Mouse (Mus musculus) embryonic facial prominence, embryonic 11.5 days (tissue): ENCODE results near the gene Col4a6. TPM values are rescaled to one million over a fixed set of nuclear protein-coding genes. Genes with fewer than 3 reads are reported as not detected.

Experiments
- ATAC-seq: fragments of 200-750 bp; cut with Nextera tagmentation; replicated peaks from 2 replicates; pipeline ENCODE4 v1.8.0; 2017; ENCODE audit warnings: low read depth; ENCODE audit not compliant: insufficient number of reproducible peaks, low FRiP score, low TSS enrichment
- DNase-seq: peaks from one replicate; pipeline ENCODE4 v3.0.0-alpha.2; 2015; ENCODE audit warnings: low spot score
- H3K27ac ChIP-seq: fragments of 300-500 bp; sonication (generic); replicated peaks from 2 replicates; pipeline ENCODE4 v1.5.1; 2014; ENCODE audit warnings: mild to moderate bottlenecking, low read depth, low read length, control low read depth
- H3K27me3 ChIP-seq: fragments of 300-500 bp; sonication (generic); 2 replicates; pipeline ENCODE4 v1.6.1; 2014; ENCODE audit warnings: mild to moderate bottlenecking, low read length, moderate library complexity, mixed read lengths; ENCODE audit not compliant: control insufficient read depth, insufficient read depth
- H3K36me3 ChIP-seq: fragments of 300-500 bp; sonication (generic); replicated peaks from 2 replicates; pipeline ENCODE4 v1.6.1; 2014; ENCODE audit warnings: low read depth, mild to moderate bottlenecking, low read length, moderate library complexity, mixed read lengths; ENCODE audit not compliant: control insufficient read depth, insufficient read depth
- H3K4me1 ChIP-seq: fragments of 300-500 bp; sonication (generic); 2 replicates; pipeline ENCODE4 v1.6.1; 2014; ENCODE audit warnings: low read length, mixed read lengths; ENCODE audit not compliant: control insufficient read depth, insufficient read depth
- H3K4me2 ChIP-seq: fragments of 300-500 bp; sonication (generic); 2 replicates; pipeline ENCODE4 v1.6.1; 2014; ENCODE audit warnings: low read depth, mild to moderate bottlenecking, control low read depth, low read length, moderate library complexity
- H3K4me3 ChIP-seq: fragments of 300-500 bp; sonication (generic); 2 replicates; pipeline ENCODE4 v1.5.1; 2014; ENCODE audit warnings: low read depth, low read length, control low read depth
- H3K9ac ChIP-seq: fragments of 300-500 bp; sonication (generic); replicated peaks from 2 replicates; pipeline ENCODE4 v1.6.1; 2014; ENCODE audit warnings: mild to moderate bottlenecking, control low read depth, low read length
- H3K9me3 ChIP-seq: fragments of 300-500 bp; sonication (generic); replicated peaks from 2 replicates; pipeline ENCODE4 v1.6.1; 2016; ENCODE audit warnings: mild to moderate bottlenecking, low read length, inconsistent platforms, mixed read lengths; ENCODE audit not compliant: control insufficient read depth
- WGBS: fragments of 180-500 bp; shearing (Covaris S2); extraction: QIAGEN DNeasy Blood & Tissue Kit; methylation state at CpG from one replicate; pipeline ENCODE4 v1.1.7; 2014; 5-methylcytosine and 5-hydroxymethylcytosine counted together
- polyA plus RNA-seq: library from polyadenylated mRNA; unstranded; fragments of >200 nt; fragmentation: Nextera tagmentation; extraction: Ambion mirVana; gene quantifications from 2 replicates; pipeline ENCODE4 v1.2.1, GENCODE M21; 2014

Gene Col4a6
- polyA plus RNA-seq, 1 experiment from 2014 or later = 0.81 TPM

DNA sequence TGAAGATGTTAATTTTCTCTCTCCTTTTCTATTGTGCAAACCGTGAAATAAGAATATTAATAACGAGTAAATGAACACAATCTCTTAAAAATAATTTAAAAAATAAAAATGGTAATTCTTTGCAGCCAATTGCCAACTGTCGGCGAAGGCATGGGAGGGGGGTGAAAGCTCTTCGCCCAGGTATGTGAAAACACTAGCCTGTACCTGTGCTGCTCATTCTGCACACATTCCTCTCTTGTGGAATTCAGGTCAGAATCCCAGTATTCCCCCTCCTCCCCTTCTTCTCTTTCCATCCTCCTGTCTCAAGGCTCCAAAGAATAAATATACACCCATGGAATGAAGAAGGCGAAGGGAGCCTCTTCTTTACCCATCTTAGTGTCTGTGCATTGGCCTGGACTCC is 37.1 kb downstream of the Col4a6 start:
- no peak overlapping the region for H3K27ac ChIP-seq
- no peak for ATAC-seq
- WGBS = 91% methylated on average over 6 of the region's 6 CpGs
- DNase-seq = no peak
- 0 out of 2 replicates have a peak, but pooled peaks cover 2% of the 10 kb centered on the region for H3K27me3 ChIP-seq
- H3K4me2 ChIP-seq = no peak overlapping the region
- no peaks in the 10 kb centered on the region for H3K4me1 ChIP-seq
- H3K9ac ChIP-seq = no peak overlapping the region
- H3K9me3 ChIP-seq = no peaks in the 10 kb centered on the region
- H3K4me3 ChIP-seq = no peak overlapping the region
- no peaks in the 10 kb centered on the region for H3K36me3 ChIP-seq

DNA sequence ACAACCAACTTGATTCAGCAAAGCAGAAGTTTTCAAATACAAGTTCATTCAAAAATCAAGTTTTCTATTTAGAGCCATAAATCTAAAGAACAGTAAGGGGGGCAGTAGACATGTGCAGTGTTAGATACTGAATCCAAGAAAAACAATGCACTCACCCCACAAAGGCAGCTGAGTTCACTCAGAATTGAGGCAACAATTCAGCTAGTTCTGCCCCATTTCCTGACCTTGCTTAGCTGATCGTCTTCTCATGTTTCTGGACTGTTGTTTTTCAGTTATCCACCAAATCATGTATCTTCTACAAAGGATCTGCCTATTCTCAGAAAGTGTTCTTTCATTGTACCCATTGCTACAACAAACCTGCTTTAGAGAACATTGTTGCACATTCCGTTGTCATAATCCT is 58.6 kb downstream of the Col4a6 start:
- 63% methylated on average over 2 of the region's 2 CpGs for WGBS
- Histone ChIP-seq H3K4me1 (no peaks in the 10 kb centered on the region), H3K9me3 (no peaks in the 10 kb centered on the region), H3K9ac (no peak overlapping the region), H3K4me2 (no peak overlapping the region), H3K27me3 (no peaks in the 10 kb centered on the region), H3K36me3 (no peaks in the 10 kb centered on the region), H3K27ac (no peak overlapping the region), H3K4me3 (no peak overlapping the region)
- DNase-seq (no peak), ATAC-seq (no peak)

DNA sequence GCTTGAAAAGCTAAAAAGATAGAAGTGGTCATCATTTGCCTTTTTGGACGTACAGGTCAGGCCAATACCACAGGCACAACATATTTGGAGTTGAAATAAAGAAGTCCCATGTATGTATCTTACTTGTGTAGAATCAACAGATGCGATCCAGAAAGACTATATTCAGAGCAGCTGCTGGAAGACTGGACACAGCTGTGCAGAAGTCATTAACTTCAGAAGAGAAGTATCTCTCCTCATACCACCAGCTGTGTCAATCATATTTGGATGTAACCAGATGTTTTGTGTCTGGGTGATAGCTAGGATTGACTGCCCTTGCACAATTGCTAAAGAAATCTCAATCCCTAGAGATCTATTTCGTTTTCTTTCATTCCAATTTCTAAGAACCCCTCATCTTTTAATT is 77.6 kb downstream of the Col4a6 start:
- no peak for DNase-seq
- no peaks in the 10 kb centered on the region for H3K4me1 ChIP-seq
- no peaks in the 10 kb centered on the region for H3K9me3 ChIP-seq
- no peak for ATAC-seq
- H3K4me3 ChIP-seq = no peak overlapping the region
- WGBS = 68% methylated on average over 3 of the region's 3 CpGs
- H3K9ac ChIP-seq = no peak overlapping the region
- H3K27ac ChIP-seq = no peak overlapping the region
- no peak overlapping the region for H3K4me2 ChIP-seq
- H3K36me3 ChIP-seq = no peaks in the 10 kb centered on the region
- no peaks in the 10 kb centered on the region for H3K27me3 ChIP-seq

DNA sequence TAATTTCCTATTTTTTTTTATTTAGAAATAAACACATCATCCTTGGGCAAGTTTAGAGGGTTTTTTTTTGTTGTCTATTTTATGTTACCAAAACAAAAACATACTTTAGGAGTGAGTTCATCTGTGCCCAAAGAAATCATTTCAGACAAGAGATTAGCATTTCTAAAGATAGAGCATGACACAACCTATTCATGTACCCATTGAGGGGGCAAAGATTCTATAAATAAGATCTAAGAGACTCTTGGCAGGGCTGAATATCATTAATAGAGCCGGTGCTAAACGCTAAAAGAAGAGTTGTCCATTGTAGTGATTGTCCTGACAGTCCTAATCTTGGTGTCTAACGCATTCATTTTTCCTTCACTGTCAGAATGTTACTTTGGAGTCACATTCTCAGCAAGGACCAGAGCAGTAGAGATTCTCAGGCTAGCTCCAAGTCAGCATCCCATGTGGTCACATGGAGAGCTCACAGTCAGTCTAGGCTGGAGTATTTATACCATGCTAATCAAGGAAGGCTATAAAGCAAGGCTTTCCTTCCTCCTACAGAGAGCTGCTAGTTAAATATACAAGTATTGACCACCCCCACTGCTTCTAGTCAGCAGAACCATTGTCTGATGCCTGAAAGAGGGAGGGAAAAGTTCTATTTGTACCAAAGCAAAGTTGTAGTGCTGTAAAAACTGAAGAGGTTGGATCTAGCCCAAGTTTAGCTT is 88.3 kb downstream of the Col4a6 start:
- Histone ChIP-seq H3K36me3 (no peaks in the 10 kb centered on the region), H3K4me2 (no peak overlapping the region), H3K4me1 (no peaks in the 10 kb centered on the region), H3K27ac (no peak overlapping the region), H3K9me3 (no peaks in the 10 kb centered on the region), H3K27me3 (no peaks in the 10 kb centered on the region; the same call in 1 of the 2 replicates), H3K9ac (no peak overlapping the region), H3K4me3 (no peak overlapping the region)
- DNase-seq = no peak
- no peak for ATAC-seq
- 81% methylated on average over 3 of the region's 3 CpGs for WGBS

- no peak for ATAC-seq
- no peaks in the 10 kb centered on the region for H3K9me3 ChIP-seq
- H3K4me3 ChIP-seq = no peak overlapping the region
- H3K4me1 ChIP-seq = no peaks in the 10 kb centered on the region
- no peak overlapping the region for H3K9ac ChIP-seq
- no peak overlapping the region for H3K27ac ChIP-seq
- H3K4me2 ChIP-seq = no peak overlapping the region
- H3K36me3 ChIP-seq = no peaks in the 10 kb centered on the region
- 49% methylated on average over 2 of the region's 2 CpGs for WGBS
- H3K27me3 ChIP-seq = no peaks in the 10 kb centered on the region; the same call in 1 of the 2 replicates
- no peak for DNase-seq
Measured at GRCm38 (mm10) chrX:141384632-141385031, 89.2 kb downstream of the Col4a6 start.

GRCm38 (mm10) chrX:141370276-141370675 is 103.6 kb downstream of the Col4a6 start:
- ATAC-seq (no peak), DNase-seq (no peak)
- Histone ChIP-seq H3K4me3 (no peak overlapping the region), H3K36me3 (no peaks in the 10 kb centered on the region), H3K27me3 (no peaks in the 10 kb centered on the region), H3K9me3 (no peaks in the 10 kb centered on the region), H3K9ac (no peak overlapping the region), H3K4me2 (no peak overlapping the region), H3K4me1 (no peaks in the 10 kb centered on the region), H3K27ac (no peak overlapping the region)
- 65% methylated on average over 1 of the region's 1 CpGs for WGBS

DNA sequence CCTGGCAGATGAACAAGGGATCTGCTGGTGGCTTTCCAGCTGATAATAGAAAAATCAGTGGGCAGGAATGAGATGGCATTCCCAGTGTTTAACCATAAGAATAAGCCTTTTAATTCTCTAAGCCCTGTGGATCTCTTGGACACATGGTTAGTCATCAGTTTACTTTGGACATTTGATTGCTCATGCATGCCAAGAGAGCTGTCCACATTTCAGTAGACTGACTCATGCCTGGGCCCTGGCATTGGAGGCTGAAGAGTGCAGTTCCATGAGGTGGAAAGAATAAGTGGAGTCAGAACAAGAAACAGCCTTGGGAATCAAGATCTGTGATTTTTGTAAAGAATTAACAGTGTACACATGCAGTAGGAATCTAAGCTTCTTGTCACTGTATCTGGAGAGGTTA is 110.5 kb downstream of the Col4a6 start:
- Histone ChIP-seq H3K27ac (no peak overlapping the region), H3K9me3 (no peaks in the 10 kb centered on the region), H3K4me3 (no peak overlapping the region), H3K36me3 (no peaks in the 10 kb centered on the region), H3K27me3 (no peaks in the 10 kb centered on the region), H3K4me1 (no peaks in the 10 kb centered on the region), H3K9ac (no peak overlapping the region), H3K4me2 (no peak overlapping the region)
- no peak for DNase-seq
- ATAC-seq = no peak

DNA sequence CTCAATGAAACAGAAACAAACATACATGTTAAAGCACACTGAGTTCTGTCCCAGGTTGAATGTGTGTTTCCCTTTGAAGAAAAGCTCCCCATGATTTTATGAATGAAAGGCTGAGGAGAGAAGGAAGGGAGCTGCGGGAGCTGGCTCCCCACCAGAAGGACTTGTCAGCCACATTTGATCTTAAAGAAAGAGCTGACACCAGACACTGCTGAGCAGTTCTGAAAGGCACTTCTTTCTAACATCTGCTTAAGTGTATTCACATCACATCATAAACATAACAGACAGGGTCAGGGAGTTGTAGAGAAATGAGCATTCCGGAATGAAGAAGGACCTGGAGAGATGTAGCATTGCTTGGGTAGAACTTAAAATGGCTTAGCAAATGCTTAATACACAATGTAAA is 132.5 kb downstream of the Col4a6 start:
- no peak overlapping the region for H3K4me2 ChIP-seq
- H3K27me3 ChIP-seq = no peaks in the 10 kb centered on the region
- H3K27ac ChIP-seq = no peak overlapping the region
- H3K9ac ChIP-seq = no peak overlapping the region
- H3K36me3 ChIP-seq = no peaks in the 10 kb centered on the region
- H3K4me1 ChIP-seq = no peaks in the 10 kb centered on the region
- no peak overlapping the region for H3K4me3 ChIP-seq
- WGBS = 66% methylated on average over 2 of the region's 2 CpGs
- no peaks in the 10 kb centered on the region for H3K9me3 ChIP-seq
- DNase-seq (no peak), ATAC-seq (no peak)
